Mouse (Mus musculus) neural tube, embryonic 11.5 days (tissue): ENCODE results near the gene Cic. TPM values are rescaled to one million over a fixed set of nuclear protein-coding genes. Genes with fewer than 3 reads are reported as not detected.

ENCODE experiments used
- ATAC-seq: fragments of 200-750 bp; cut with Nextera tagmentation; 2 replicates; pipeline ENCODE4 v1.8.0; 2017; ENCODE audit warnings: moderate number of reproducible peaks, mild to moderate bottlenecking, moderate TSS enrichment, moderate library complexity; ENCODE audit not compliant: insufficient read depth, low FRiP score, low TSS enrichment
- DNase-seq: peaks from one replicate; pipeline ENCODE4 v3.0.0-alpha.2; 2015; ENCODE audit warnings: low spot score
- H3K27ac ChIP-seq: fragments of 300-500 bp; sonication (generic); 2 replicates; pipeline ENCODE4 v1.5.1; 2014; ENCODE audit warnings: low read depth, mild to moderate bottlenecking, low read length
- H3K27me3 ChIP-seq: fragments of 300-500 bp; sonication (generic); 2 replicates; pipeline ENCODE4 v1.6.1; 2014; ENCODE audit warnings: mild to moderate bottlenecking, low read length, mixed read lengths; ENCODE audit not compliant: control insufficient read depth, insufficient read depth
- H3K36me3 ChIP-seq: fragments of 300-500 bp; sonication (generic); 2 replicates; pipeline ENCODE4 v1.6.1; 2014; ENCODE audit warnings: mild to moderate bottlenecking, low read length, moderate library complexity, mixed read lengths; ENCODE audit not compliant: control insufficient read depth, insufficient read depth
- H3K4me1 ChIP-seq: fragments of 300-500 bp; sonication (generic); 2 replicates; pipeline ENCODE4 v1.6.1; 2014; ENCODE audit warnings: low read length, mixed read lengths; ENCODE audit not compliant: control insufficient read depth, insufficient read depth
- H3K4me2 ChIP-seq: fragments of 300-500 bp; sonication (generic); 2 replicates; pipeline ENCODE4 v1.6.1; 2014; ENCODE audit warnings: low read depth, mild to moderate bottlenecking, moderate library complexity
- H3K4me3 ChIP-seq: fragments of 300-500 bp; sonication (generic); 2 replicates; pipeline ENCODE4 v1.5.1; 2014; ENCODE audit warnings: low read depth, low read length
- H3K9ac ChIP-seq: fragments of 300-500 bp; sonication (generic); 2 replicates; pipeline ENCODE4 v1.6.1; 2014; ENCODE audit warnings: mild to moderate bottlenecking, low read length
- H3K9me3 ChIP-seq: fragments of 300-500 bp; sonication (generic); 2 replicates; pipeline ENCODE4 v1.6.1; 2016; ENCODE audit warnings: low read length; ENCODE audit not compliant: control insufficient read depth
- WGBS: fragments of 180-500 bp; shearing (Covaris S2); extraction: QIAGEN DNeasy Blood & Tissue Kit; methylation state at CpG from one replicate; pipeline ENCODE4 v1.1.7; 2014; 5-methylcytosine and 5-hydroxymethylcytosine counted together
- polyA plus RNA-seq: library from polyadenylated mRNA; unstranded; fragments of >200 nt; fragmentation: Nextera tagmentation; extraction: Ambion mirVana; gene quantifications from 2 replicates; pipeline ENCODE4 v1.2.1, GENCODE M21; 2014

The Cic gene
- polyA plus RNA-seq, 1 experiment from 2014 or later, result 30.4 TPM

DNA sequence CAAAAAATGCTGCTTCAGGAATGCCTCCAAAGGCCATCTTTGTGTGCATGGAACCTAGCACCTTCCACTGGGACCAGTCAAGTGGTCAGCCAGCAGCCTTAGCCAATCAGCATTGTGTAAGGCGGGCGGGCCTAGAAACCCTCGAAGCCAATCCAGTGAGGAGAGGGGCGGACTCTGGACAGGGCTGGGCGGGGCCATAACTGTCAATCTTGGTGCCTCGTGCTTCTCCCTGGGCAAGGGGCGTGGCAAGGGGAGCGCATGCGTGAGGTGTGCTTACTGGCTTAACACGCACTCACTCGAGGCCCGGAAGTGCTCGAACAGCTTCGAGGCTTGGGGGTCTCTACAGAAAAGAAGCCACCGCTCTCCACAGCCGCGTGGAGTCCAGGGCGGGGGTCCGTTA is 33.6 kb downstream of the Cic start, which contains the start of gene Prr19:
TSS of gene Prr19 (plus strand) at position 349 of the 400 bp plus-strand sequence.
- Histone ChIP-seq H3K4me1 (peaks cover 7% of the 10 kb centered on the region), H3K27ac (no peak within 1 kb of the TSS), H3K9ac (no peak within 1 kb of the TSS), H3K27me3 (no peaks in the 10 kb centered on the region), H3K9me3 (no peaks in the 10 kb centered on the region), H3K4me3 (no peak within 1 kb of the TSS), H3K36me3 (no peaks in the 10 kb centered on the region), H3K4me2 (no peak within 1 kb of the TSS)
- 54% methylated on average over 19 of the region's 19 CpGs for WGBS
- DNase-seq, result peak; percentile 68
- ATAC-seq, result no peak; the same call in 1 of the 2 replicates

DNA sequence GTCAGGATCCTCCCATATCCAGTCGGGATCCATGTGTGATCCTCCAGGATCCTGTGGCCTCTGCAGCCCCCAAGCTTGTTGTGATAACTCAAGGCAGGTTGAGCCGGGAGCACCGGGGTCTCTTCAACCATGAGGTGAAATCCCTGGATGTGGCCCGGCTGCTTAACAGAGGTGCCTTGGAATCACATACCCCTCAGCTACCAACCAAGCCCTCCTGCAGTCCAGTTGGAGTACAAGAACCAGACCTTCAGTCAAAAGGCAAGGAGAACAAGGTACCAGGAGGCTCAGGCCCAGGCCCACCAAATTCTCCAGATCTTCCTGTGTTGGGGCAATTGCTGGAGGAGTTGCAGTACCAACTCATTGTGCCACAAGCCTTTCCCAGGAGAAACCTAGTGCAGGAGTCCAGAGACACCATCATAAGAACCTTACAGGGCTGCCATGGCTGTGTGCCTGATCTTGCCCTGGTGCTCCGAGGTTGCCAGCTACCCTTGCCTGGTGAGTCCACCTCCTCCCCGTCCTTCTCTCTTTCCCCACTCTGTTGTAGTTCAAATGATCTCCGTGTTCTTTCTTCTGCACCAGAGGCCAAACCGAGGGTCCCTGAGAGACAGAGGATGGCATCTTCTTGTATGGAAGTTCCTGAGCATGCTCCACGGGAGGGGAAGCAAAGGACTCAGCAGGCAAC is 35.6 kb downstream of the Cic start:
- Histone ChIP-seq H3K9me3 (no peaks in the 10 kb centered on the region), H3K36me3 (no peaks in the 10 kb centered on the region), H3K4me2 (no peak overlapping the region), H3K27ac (no peak overlapping the region), H3K4me3 (no peak overlapping the region), H3K9ac (no peak overlapping the region), H3K27me3 (0 out of 2 replicates have a peak, but pooled peaks cover 3% of the 10 kb centered on the region), H3K4me1 (peaks cover 6% of the 10 kb centered on the region)
- DNase-seq (no peak), ATAC-seq (no peak)
- WGBS, result 67% methylated on average over 9 of the region's 9 CpGs

DNA sequence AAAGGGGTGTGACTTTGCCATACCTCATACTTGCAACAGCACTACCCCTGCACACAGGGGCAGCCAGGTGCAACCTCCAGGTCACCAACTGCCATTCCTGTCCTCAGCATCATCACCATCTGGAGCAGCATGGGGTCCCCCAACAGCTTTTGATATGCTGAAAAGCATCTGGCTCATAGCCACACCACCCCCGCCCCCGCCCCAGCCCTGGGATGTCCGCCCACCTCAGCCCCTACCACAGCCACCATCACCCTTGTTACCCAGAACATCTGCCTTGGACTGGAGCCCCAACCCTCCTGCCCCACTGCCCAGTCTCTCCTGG is 36.1 kb downstream of the Cic start:
- H3K9ac ChIP-seq, result no peak overlapping the region
- WGBS, result 82% methylated on average over 3 of the region's 3 CpGs
- DNase-seq, result no peak
- H3K36me3 ChIP-seq, result no peaks in the 10 kb centered on the region
- no peak overlapping the region for H3K4me3 ChIP-seq
- 0 out of 2 replicates have a peak, but pooled peaks cover 3% of the 10 kb centered on the region for H3K27me3 ChIP-seq
- H3K4me1 ChIP-seq, result peaks cover 4% of the 10 kb centered on the region; the same call in 1 of the 2 replicates
- no peaks in the 10 kb centered on the region for H3K9me3 ChIP-seq
- H3K4me2 ChIP-seq, result no peak overlapping the region
- H3K27ac ChIP-seq, result no peak overlapping the region
- no peak for ATAC-seq

DNA sequence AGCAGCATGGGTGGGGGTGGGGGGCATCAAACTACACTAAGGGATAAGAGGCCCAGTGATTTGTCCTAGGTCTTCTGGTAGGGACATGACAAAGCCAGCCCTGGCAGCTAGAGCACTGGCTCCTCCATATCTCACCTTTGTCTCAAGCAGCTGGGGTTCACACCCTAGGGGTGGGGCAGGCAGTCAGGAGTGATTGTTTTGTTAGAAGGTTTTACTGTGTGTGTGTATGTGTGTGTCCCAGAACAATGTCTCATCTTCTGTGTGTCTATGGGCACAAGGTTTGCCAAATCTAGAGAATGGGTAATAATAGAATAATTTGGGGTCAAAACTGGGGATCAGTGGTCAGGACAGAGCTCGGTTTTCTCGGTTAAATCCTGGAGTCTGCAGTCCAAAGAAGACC is 38.0 kb downstream of the Cic start:
- peaks cover 4% of the 10 kb centered on the region; the same call in 1 of the 2 replicates for H3K4me1 ChIP-seq
- peak overlapping the region; percentile 89 for H3K4me2 ChIP-seq
- H3K27ac ChIP-seq, result no peak overlapping the region
- H3K9ac ChIP-seq, result peak overlapping the region; percentile 61
- no peaks in the 10 kb centered on the region for H3K36me3 ChIP-seq
- no peaks in the 10 kb centered on the region for H3K9me3 ChIP-seq
- H3K4me3 ChIP-seq, result peak overlapping the region; percentile 55
- WGBS, result 2% methylated on average over 2 of the region's 2 CpGs
- ATAC-seq (peak; percentile 21; the same call in 1 of the 2 replicates), DNase-seq (no peak)
- H3K27me3 ChIP-seq, result 0 out of 2 replicates have a peak, but pooled peaks cover 3% of the 10 kb centered on the region

DNA sequence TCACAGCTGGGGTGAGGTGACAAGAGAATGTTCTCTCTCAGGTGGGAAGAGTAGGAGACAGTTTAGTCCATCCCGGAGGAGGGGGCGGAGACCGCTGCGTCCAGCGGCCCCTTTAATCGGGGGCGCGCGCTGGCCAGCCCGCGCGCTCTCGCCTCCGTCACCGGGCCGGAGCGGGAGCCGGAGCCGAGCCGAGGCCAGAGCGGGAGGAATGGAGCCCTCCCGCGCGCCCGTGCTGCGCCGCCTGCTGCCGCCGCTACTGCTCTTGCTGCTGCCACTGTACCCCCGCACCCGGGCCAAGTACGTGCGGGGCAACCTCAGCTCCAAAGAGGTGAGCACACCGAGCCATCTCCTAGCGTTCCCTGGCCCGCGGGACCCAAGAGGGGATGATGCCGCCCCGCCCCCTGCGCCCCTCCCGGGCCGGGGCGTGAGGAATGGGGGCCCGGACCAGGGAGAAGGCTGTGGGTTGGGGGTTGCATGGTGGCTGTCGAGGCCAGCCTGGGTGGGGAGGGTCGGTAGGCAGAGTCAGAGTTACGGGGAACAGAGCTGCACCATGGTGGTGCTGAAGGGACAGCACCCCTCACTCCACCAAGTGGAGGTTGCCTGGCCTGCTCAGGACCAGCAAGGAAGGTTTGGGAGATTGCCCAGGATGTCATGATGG is 38.6 kb downstream of the Cic start, which contains the start of gene Tmem145:
TSS of gene Tmem145 (plus strand) at position 151 of the 658 bp plus-strand sequence.
- peak within 1 kb of the TSS; percentile 61 for H3K9ac ChIP-seq
- DNase-seq (peak; percentile 75), ATAC-seq (peak; percentile 65)
- peak within 1 kb of the TSS; percentile 89 for H3K4me2 ChIP-seq
- 0 out of 2 replicates have a peak, but pooled peaks cover 3% of the 10 kb centered on the region for H3K27me3 ChIP-seq
- under 1% methylated on average over 32 of the region's 47 CpGs for WGBS
- no peaks in the 10 kb centered on the region for H3K9me3 ChIP-seq
- H3K36me3 ChIP-seq, result no peaks in the 10 kb centered on the region
- H3K27ac ChIP-seq, result peak within 1 kb of the TSS; percentile 56; the same call in 1 of the 2 replicates
- peaks cover 4% of the 10 kb centered on the region; the same call in 1 of the 2 replicates for H3K4me1 ChIP-seq
- peak within 1 kb of the TSS; percentile 55 for H3K4me3 ChIP-seq

DNA sequence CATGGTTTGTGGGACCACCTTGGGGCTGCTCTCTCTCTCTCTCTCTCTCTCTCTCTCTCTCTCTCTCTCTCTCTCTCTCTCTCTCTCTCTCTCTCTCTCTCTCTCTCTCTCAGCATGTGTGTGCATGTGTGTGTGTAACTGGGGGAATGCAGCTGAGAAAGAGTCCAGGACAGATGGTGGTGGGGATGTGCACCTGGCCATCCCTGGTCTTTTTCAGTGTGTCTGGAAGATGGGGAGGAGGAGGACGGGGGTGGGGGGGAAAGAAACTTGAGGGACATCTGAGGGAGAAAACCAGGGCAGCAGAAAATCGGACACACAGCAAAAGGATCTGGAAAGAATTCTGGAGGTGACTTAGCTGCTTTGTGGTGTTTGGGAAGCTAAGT is 39.1 kb downstream of the Cic start:
- no peak overlapping the region for H3K9ac ChIP-seq
- 0 out of 2 replicates have a peak, but pooled peaks cover 3% of the 10 kb centered on the region for H3K27me3 ChIP-seq
- H3K4me1 ChIP-seq, result peaks cover 4% of the 10 kb centered on the region; the same call in 1 of the 2 replicates
- DNase-seq (no peak), ATAC-seq (no peak)
- no peaks in the 10 kb centered on the region for H3K9me3 ChIP-seq
- H3K4me3 ChIP-seq, result peak overlapping the region; percentile 55
- WGBS, result 51% methylated on average over 2 of the region's 2 CpGs
- H3K36me3 ChIP-seq, result no peaks in the 10 kb centered on the region
- no peak overlapping the region for H3K27ac ChIP-seq
- H3K4me2 ChIP-seq, result peak overlapping the region; percentile 89

DNA sequence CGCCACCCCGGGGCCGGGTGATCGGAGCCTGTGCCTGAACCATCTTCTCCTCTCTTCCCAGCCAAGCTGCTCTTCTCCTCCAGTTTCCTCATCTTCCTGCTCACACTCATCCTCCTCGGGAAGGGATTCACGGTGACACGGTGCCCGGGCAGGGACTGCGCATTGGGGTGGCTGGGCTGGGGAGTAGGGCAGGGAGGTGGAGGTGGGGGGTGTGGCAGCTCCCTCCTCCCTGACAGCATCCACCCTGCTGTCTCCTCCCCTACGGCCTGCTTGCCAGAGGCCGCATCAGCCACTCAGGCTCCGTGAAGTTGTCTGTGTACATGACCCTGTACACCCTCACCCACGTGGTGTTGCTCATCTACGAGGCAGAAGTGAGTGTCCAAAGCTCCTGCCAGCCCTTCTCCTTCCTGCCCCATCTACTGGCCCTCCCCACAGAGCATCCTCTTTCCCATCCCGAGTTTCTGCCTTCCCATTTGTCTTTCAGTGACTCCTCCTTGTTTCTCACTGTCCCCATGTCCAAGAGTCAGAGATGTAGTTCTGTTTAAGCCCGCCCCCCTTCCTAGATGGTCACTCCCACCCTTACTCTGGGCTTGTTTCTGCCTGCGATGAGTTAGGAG is 41.3 kb downstream of the Cic start:
- no peak overlapping the region for H3K9ac ChIP-seq
- ATAC-seq (no peak), DNase-seq (no peak)
- no peaks in the 10 kb centered on the region for H3K36me3 ChIP-seq
- no peaks in the 10 kb centered on the region for H3K9me3 ChIP-seq
- peaks cover 4% of the 10 kb centered on the region; the same call in 1 of the 2 replicates for H3K4me1 ChIP-seq
- H3K4me3 ChIP-seq, result no peak overlapping the region
- no peak overlapping the region for H3K4me2 ChIP-seq
- peaks cover 15% of the 10 kb centered on the region for H3K27me3 ChIP-seq
- no peak overlapping the region for H3K27ac ChIP-seq
- WGBS, result 68% methylated on average over 17 of the region's 17 CpGs

DNA sequence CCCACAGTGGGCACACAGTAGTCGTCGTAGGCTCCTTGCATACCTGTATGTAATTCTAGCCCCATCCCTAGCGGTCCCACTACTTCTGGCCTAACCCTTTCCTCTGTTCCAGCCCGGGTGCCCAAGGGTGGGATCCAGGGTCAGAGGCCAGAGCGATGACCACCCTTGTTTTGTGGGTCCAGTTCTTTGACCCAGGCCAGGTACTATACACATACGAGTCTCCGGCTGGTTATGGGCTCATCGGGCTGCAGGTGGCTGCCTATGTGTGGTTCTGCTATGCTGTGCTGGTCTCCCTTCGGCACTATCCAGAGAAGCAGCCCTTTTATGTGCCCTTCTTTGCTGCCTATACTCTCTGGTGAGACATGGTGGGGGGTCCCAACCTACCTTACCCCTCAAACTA is 41.9 kb downstream of the Cic start:
- no peak for ATAC-seq
- H3K9ac ChIP-seq, result no peak overlapping the region
- no peak overlapping the region for H3K27ac ChIP-seq
- no peaks in the 10 kb centered on the region for H3K36me3 ChIP-seq
- no peaks in the 10 kb centered on the region for H3K9me3 ChIP-seq
- 86% methylated on average over 9 of the region's 9 CpGs for WGBS
- H3K4me3 ChIP-seq, result no peak overlapping the region
- peaks cover 21% of the 10 kb centered on the region for H3K27me3 ChIP-seq
- H3K4me2 ChIP-seq, result no peak overlapping the region
- peaks cover 4% of the 10 kb centered on the region; the same call in 1 of the 2 replicates for H3K4me1 ChIP-seq
- DNase-seq, result no peak
